Mouse (Mus musculus): ENCODE data around the gene Mt4. TPM values are rescaled to one million over a fixed set of nuclear protein-coding genes. Genes with fewer than 3 reads are reported as not detected.
A peak's percentile ranks its signal among the peaks of the same experiment; 100 is the strongest.
"Not testable (repeated sequence)": the region's sequence is repeated elsewhere in the genome, so short reads cannot be mapped to it uniquely, and the experiment has no call there.

The Mt4 gene
- polyA plus RNA-seq, 1 experiment from 2014 or later = not detected

GRCm38 (mm10) chr8:94152513-94153300 is 15.7 kb downstream of the Mt4 start, which contains the start of gene Mt3:
TSS of gene Mt3 (plus strand) at chr8:94152607.
- Histone ChIP-seq H3K4me2 (replicated peaks) (peak within 1 kb of the TSS; percentile 77), H3K27me3 (ENCODE audit: control insufficient read depth, insufficient read depth, low read length) (no peaks in the 10 kb centered on the region), H3K9me3 (ENCODE audit: control insufficient read depth, low read length) (no peaks in the 10 kb centered on the region), H3K4me1 (replicated peaks; ENCODE audit: control insufficient read depth, insufficient read depth, low read length) (peaks cover 17% of the 10 kb centered on the region), H3K9ac (peak within 1 kb of the TSS; percentile 55), H3K4me3 (replicated peaks; ENCODE audit: low read length) (peak within 1 kb of the TSS; percentile 37), H3K27ac (peak within 1 kb of the TSS; percentile 57), H3K36me3 (replicated peaks; ENCODE audit: control insufficient read depth, insufficient read depth) (no peaks in the 10 kb centered on the region)
- DNase-seq (ENCODE audit: low spot score) (peak; percentile 76), ATAC-seq (ENCODE audit: low FRiP score) (peak; percentile 86)
- 2% methylated on average over 28 of the region's 29 CpGs for WGBS

DNA sequence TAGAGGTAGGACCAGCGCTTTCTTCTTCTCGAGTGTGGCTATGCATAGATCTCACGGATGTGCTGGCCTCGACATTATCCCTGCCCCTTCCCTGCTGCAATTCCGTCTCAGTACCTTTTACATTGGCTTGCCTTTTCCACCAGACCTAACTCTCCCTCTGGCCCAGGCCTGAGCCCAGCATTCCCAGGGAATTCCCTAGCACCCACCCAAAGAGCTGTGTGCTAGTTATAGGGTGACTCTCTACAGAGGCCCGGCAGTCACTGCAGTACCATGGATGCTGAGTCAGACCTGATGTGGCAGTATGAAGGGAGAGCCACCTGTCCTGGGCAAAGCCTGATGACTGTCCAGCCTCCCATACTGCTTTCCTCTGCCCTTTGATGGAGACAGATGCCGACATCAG is 16.5 kb downstream of the Mt4 start:
- Histone ChIP-seq H3K4me2 (replicated peaks) (peak overlapping the region; percentile 77), H3K27ac (peak overlapping the region; percentile 57; the same call in 1 of the 2 replicates), H3K9ac (peak overlapping the region; percentile 55), H3K4me1 (replicated peaks; ENCODE audit: control insufficient read depth, insufficient read depth, low read length) (peaks cover 17% of the 10 kb centered on the region), H3K36me3 (replicated peaks; ENCODE audit: control insufficient read depth, insufficient read depth) (no peaks in the 10 kb centered on the region), H3K4me3 (replicated peaks; ENCODE audit: low read length) (peak overlapping the region; percentile 37), H3K9me3 (ENCODE audit: control insufficient read depth, low read length) (no peaks in the 10 kb centered on the region), H3K27me3 (ENCODE audit: control insufficient read depth, insufficient read depth, low read length) (no peaks in the 10 kb centered on the region)
- ATAC-seq (ENCODE audit: low FRiP score) (no peak), DNase-seq (ENCODE audit: low spot score) (no peak)
- 25% methylated on average over 7 of the region's 7 CpGs for WGBS

- H3K27ac ChIP-seq = peak overlapping the region; percentile 57
- ATAC-seq (ENCODE audit: low FRiP score) = peak; percentile 24; the same call in 1 of the 2 replicates
- H3K4me1 ChIP-seq (replicated peaks; ENCODE audit: control insufficient read depth, insufficient read depth, low read length) = peaks cover 17% of the 10 kb centered on the region
- DNase-seq (ENCODE audit: low spot score) = no peak
- no peak overlapping the region for H3K9ac ChIP-seq
- H3K4me3 ChIP-seq (replicated peaks; ENCODE audit: low read length) = no peak overlapping the region
- H3K4me2 ChIP-seq (replicated peaks) = no peak overlapping the region
- H3K36me3 ChIP-seq (replicated peaks; ENCODE audit: control insufficient read depth, insufficient read depth) = no peaks in the 10 kb centered on the region
- 42% methylated on average over 6 of the region's 6 CpGs for WGBS
- H3K27me3 ChIP-seq (ENCODE audit: control insufficient read depth, insufficient read depth, low read length) = no peaks in the 10 kb centered on the region
- no peaks in the 10 kb centered on the region for H3K9me3 ChIP-seq (ENCODE audit: control insufficient read depth, low read length)
Observed at GRCm38 (mm10) chr8:94154537-94154936, 17.5 kb downstream of the Mt4 start.

DNA sequence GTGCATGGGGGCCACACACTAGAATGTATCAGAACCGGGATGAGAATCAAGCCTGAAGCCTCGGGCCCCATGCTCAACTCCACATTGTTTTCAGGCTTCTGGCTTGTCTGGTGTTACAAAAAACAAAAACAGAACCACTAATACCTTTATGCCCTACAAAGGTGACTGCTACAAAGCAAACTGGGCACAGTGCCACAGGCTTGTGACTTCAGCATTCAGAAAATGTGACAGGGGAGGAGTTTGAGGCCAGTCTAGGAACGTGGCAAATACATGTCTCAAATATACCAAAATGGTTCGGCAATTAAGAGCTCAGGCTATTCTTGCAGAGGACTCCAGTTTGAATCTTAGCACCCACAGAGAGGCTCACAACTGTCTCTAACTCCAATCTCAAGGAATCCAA is 19.1 kb downstream of the Mt4 start:
- Histone ChIP-seq H3K4me1 (replicated peaks; ENCODE audit: control insufficient read depth, insufficient read depth, low read length) (peaks cover 17% of the 10 kb centered on the region), H3K27me3 (ENCODE audit: control insufficient read depth, insufficient read depth, low read length) (no peaks in the 10 kb centered on the region), H3K36me3 (replicated peaks; ENCODE audit: control insufficient read depth, insufficient read depth) (no peaks in the 10 kb centered on the region), H3K27ac (no peak overlapping the region), H3K4me3 (replicated peaks; ENCODE audit: low read length) (no peak overlapping the region), H3K9ac (no peak overlapping the region), H3K4me2 (replicated peaks) (no peak overlapping the region), H3K9me3 (ENCODE audit: control insufficient read depth, low read length) (no peaks in the 10 kb centered on the region)
- DNase-seq (ENCODE audit: low spot score) (no peak), ATAC-seq (ENCODE audit: low FRiP score) (no peak)
- WGBS = 71% methylated on average over 4 of the region's 4 CpGs

GRCm38 (mm10) chr8:94165772-94166171 is 28.8 kb downstream of the Mt4 start:
- H3K9ac ChIP-seq; H3K27ac ChIP-seq; H3K9me3 ChIP-seq (ENCODE audit: control insufficient read depth, low read length); H3K4me1 ChIP-seq (replicated peaks; ENCODE audit: control insufficient read depth, insufficient read depth, low read length); H3K4me2 ChIP-seq (replicated peaks); H3K36me3 ChIP-seq (replicated peaks; ENCODE audit: control insufficient read depth, insufficient read depth); DNase-seq (ENCODE audit: low spot score); ATAC-seq (ENCODE audit: low FRiP score); H3K27me3 ChIP-seq (ENCODE audit: control insufficient read depth, insufficient read depth, low read length); H3K4me3 ChIP-seq (replicated peaks; ENCODE audit: low read length): not testable (repeated sequence)
- WGBS = 79% methylated on average over 8 of the region's 8 CpGs

DNA sequence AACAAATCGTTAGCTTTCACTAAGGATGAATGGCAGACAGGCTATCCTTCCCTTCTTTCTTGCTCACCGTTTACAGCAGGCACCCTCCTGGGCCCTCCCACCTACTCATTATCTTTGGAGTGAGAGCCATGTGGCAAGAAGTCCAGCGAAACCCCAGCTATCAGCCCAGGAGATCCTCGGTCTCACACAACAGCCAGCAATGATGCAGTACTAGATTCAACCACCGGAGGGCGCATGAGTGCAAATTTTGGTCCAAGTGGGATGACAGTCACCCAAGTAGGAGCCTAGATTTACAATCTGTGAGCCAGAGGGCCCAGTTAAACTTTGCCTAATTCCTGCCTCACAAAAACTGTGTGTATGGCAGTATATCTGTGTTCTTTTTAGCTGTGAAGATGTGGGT is 30.2 kb downstream of the Mt4 start:
- Histone ChIP-seq H3K4me2 (replicated peaks) (no peak overlapping the region; the same call in 1 of the 2 replicates), H3K4me3 (replicated peaks; ENCODE audit: low read length) (no peak overlapping the region), H3K4me1 (replicated peaks; ENCODE audit: control insufficient read depth, insufficient read depth, low read length) (peaks cover 6% of the 10 kb centered on the region), H3K9ac (no peak overlapping the region), H3K27me3 (ENCODE audit: control insufficient read depth, insufficient read depth, low read length) (peaks cover 20% of the 10 kb centered on the region), H3K36me3 (replicated peaks; ENCODE audit: control insufficient read depth, insufficient read depth) (no peaks in the 10 kb centered on the region), H3K27ac (no peak overlapping the region), H3K9me3 (ENCODE audit: control insufficient read depth, low read length) (no peaks in the 10 kb centered on the region)
- 4% methylated on average over 6 of the region's 6 CpGs for WGBS
- peak; percentile 46; the same call in 1 of the 2 replicates for ATAC-seq (ENCODE audit: low FRiP score)
- peak; percentile 98 for DNase-seq (ENCODE audit: low spot score)

DNA sequence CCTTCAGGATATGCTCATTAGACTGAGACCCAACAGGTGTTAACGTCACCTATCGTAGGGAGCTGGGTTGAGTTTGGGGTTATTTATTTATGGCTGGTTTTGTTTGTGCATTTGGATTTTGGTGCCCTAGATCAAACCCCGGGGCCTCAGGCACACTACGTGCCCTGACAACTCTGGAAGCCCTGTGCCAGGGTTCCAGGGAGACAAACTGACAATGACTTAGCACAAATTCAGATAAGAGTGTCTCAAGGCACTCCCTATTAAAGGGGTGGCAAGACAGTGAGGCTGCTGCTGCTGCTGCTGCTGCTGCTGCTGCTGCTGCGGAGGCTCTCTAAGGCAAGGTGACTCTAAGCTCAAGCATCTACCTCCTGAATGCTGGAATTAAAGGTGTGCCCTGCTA is 32.5 kb downstream of the Mt4 start:
- Histone ChIP-seq H3K4me2 (replicated peaks) (no peak overlapping the region), H3K4me3 (replicated peaks; ENCODE audit: low read length) (no peak overlapping the region), H3K36me3 (replicated peaks; ENCODE audit: control insufficient read depth, insufficient read depth) (no peaks in the 10 kb centered on the region), H3K4me1 (replicated peaks; ENCODE audit: control insufficient read depth, insufficient read depth, low read length) (peaks cover 16% of the 10 kb centered on the region), H3K27me3 (ENCODE audit: control insufficient read depth, insufficient read depth, low read length) (peaks cover 43% of the 10 kb centered on the region), H3K27ac (no peak overlapping the region), H3K9me3 (ENCODE audit: control insufficient read depth, low read length) (no peaks in the 10 kb centered on the region), H3K9ac (no peak overlapping the region)
- 89% methylated on average over 5 of the region's 5 CpGs for WGBS
- ATAC-seq (ENCODE audit: low FRiP score) (no peak), DNase-seq (ENCODE audit: low spot score) (no peak)

DNA sequence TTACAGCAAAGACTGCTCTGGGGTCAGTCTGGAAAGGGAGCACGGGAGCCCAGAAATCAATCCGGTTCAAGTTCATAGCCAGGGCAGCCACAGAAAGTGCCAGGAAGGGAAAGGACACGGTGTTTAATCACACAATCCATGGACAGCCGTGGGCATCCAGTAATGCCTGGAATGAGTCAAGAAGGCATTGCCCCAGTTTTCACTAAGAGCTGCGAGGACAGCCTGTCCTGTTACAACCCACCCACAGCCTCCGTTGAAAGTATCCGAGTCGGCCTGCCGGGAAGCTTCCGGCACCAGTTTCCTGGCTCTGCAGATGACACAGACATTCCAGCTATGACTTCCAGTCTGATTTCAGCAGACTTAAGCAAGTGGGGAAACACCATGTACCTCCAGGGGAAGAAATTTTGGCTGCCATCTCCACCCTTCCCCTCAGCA is 34.3 kb downstream of the Mt4 start:
- Histone ChIP-seq H3K9me3 (ENCODE audit: control insufficient read depth, low read length) (no peaks in the 10 kb centered on the region), H3K4me1 (replicated peaks; ENCODE audit: control insufficient read depth, insufficient read depth, low read length) (peaks cover 16% of the 10 kb centered on the region), H3K27me3 (ENCODE audit: control insufficient read depth, insufficient read depth, low read length) (peaks cover 61% of the 10 kb centered on the region), H3K4me2 (replicated peaks) (peak overlapping the region; percentile 94), H3K36me3 (replicated peaks; ENCODE audit: control insufficient read depth, insufficient read depth) (no peaks in the 10 kb centered on the region), H3K27ac (no peak overlapping the region), H3K9ac (no peak overlapping the region), H3K4me3 (replicated peaks; ENCODE audit: low read length) (no peak overlapping the region)
- ATAC-seq (ENCODE audit: low FRiP score) (no peak), DNase-seq (ENCODE audit: low spot score) (no peak)
- WGBS = 49% methylated on average over 10 of the region's 10 CpGs

GRCm38 (mm10) chr8:94172075-94172808 is 35.2 kb downstream of the Mt4 start, which contains the start of gene Mt2:
TSS of gene Mt2 (plus strand) at chr8:94172664.
- Histone ChIP-seq H3K9ac (peak within 1 kb of the TSS; percentile 44), H3K4me3 (replicated peaks; ENCODE audit: low read length) (peak within 1 kb of the TSS; percentile 44), H3K36me3 (replicated peaks; ENCODE audit: control insufficient read depth, insufficient read depth) (no peaks in the 10 kb centered on the region), H3K27ac (no peak within 1 kb of the TSS), H3K9me3 (ENCODE audit: control insufficient read depth, low read length) (no peaks in the 10 kb centered on the region), H3K4me2 (replicated peaks) (peak within 1 kb of the TSS; percentile 94), H3K27me3 (ENCODE audit: control insufficient read depth, insufficient read depth, low read length) (peaks cover 70% of the 10 kb centered on the region), H3K4me1 (replicated peaks; ENCODE audit: control insufficient read depth, insufficient read depth, low read length) (peaks cover 16% of the 10 kb centered on the region)
- ATAC-seq (ENCODE audit: low FRiP score) (0 out of 2 replicates have a peak, but pooled peaks have one; percentile 51), DNase-seq (ENCODE audit: low spot score) (peak; percentile 30)
- under 1% methylated on average over 56 of the region's 56 CpGs for whole genome bisulfite sequencing

Data from hindbrain, embryonic 14.5 days (tissue).